15 mouse cellular contexts compared by ENCODE assay signal in genomic region chr10:89703042-89703441, GRCm38 (mm10). TPM values are rescaled to one million over a fixed set of nuclear protein-coding genes. Genes with fewer than 3 reads are reported as not detected.
DNase-seq lines count a peak whose midpoint lies in the region; ATAC-seq lines count a peak whose summit lies in the region.
"Had no signal": no experiment of that assay in that cellular context is flagged by ENCODE, and none has a peak within 500 bp of the region (broad histone marks: within the 10 kb centered on the region; RNA-seq: fewer than 3 reads in every experiment).

No protein-coding gene starts in this region.

- no peak overlapping the region for H3K27ac ChIP-seq in midbrain, embryonic 14.5 days (replicated peaks; ENCODE audit: low read depth, low read length)
- H3K27ac ChIP-seq in midbrain, embryonic 10.5 days (replicated peaks), result no peak overlapping the region
- H3K27ac ChIP-seq in embryonic facial prominence, embryonic 10.5 days (replicated peaks), result no peak overlapping the region
- H3K27ac ChIP-seq in hindbrain, embryonic 11.5 days (ENCODE audit: low read depth, low read length), result no peak overlapping the region
- H3K27ac ChIP-seq in neural tube, embryonic 15.5 days (replicated peaks), result no peak overlapping the region
- H3K27ac ChIP-seq in midbrain, embryonic 15.5 days, result no peak overlapping the region
- H3K27ac ChIP-seq: liver, embryonic 14.5 days; stomach, embryonic 15.5 days had no signal

- WGBS in midbrain, embryonic 14.5 days, result 58% methylated on average over 5 of the region's 5 CpGs
- 56% methylated on average over 5 of the region's 5 CpGs for WGBS in midbrain, embryonic 10.5 days
- WGBS in embryonic facial prominence, embryonic 10.5 days, result 50% methylated on average over 5 of the region's 5 CpGs
- 57% methylated on average over 5 of the region's 5 CpGs for WGBS in hindbrain, embryonic 11.5 days
- 61% methylated on average over 5 of the region's 5 CpGs for WGBS in neural tube, embryonic 15.5 days
- WGBS in midbrain, embryonic 15.5 days, result 53% methylated on average over 5 of the region's 5 CpGs

- H3K4me2 ChIP-seq in midbrain, embryonic 14.5 days (ENCODE audit: low read length), result no peak overlapping the region
- no peak overlapping the region for H3K4me2 ChIP-seq in hindbrain, embryonic 11.5 days (replicated peaks; ENCODE audit: low read depth, low read length)
- H3K4me2 ChIP-seq in neural tube, embryonic 15.5 days, result no peak overlapping the region
- H3K4me2 ChIP-seq in midbrain, embryonic 15.5 days, result no peak overlapping the region
- H3K4me2 ChIP-seq: heart, embryonic 11.5 days; stomach, embryonic 15.5 days had no signal

- no peak overlapping the region for H3K9ac ChIP-seq in midbrain, embryonic 14.5 days (replicated peaks; ENCODE audit: low read length)
- H3K9ac ChIP-seq in hindbrain, embryonic 11.5 days (ENCODE audit: low read depth, low read length), result no peak overlapping the region
- no peak overlapping the region for H3K9ac ChIP-seq in neural tube, embryonic 15.5 days (replicated peaks)
- no peak overlapping the region for H3K9ac ChIP-seq in midbrain, embryonic 15.5 days
- H3K9ac ChIP-seq: liver, embryonic 14.5 days; stomach, embryonic 15.5 days had no signal

- H3K4me1 ChIP-seq in midbrain, embryonic 14.5 days (ENCODE audit: control insufficient read depth, insufficient read depth, low read length), result no peaks in the 10 kb centered on the region
- H3K4me1 ChIP-seq in midbrain, embryonic 10.5 days, result no peaks in the 10 kb centered on the region
- no peaks in the 10 kb centered on the region for H3K4me1 ChIP-seq in embryonic facial prominence, embryonic 10.5 days
- no peaks in the 10 kb centered on the region for H3K4me1 ChIP-seq in hindbrain, embryonic 11.5 days (replicated peaks; ENCODE audit: control insufficient read depth, insufficient read depth, low read length)
- no peaks in the 10 kb centered on the region for H3K4me1 ChIP-seq in neural tube, embryonic 15.5 days
- no peaks in the 10 kb centered on the region for H3K4me1 ChIP-seq in midbrain, embryonic 15.5 days
- H3K4me1 ChIP-seq: stomach, embryonic 15.5 days had no signal

- H3K27me3 ChIP-seq in midbrain, embryonic 14.5 days (ENCODE audit: control insufficient read depth, insufficient read depth, low read length), result no peaks in the 10 kb centered on the region
- H3K27me3 ChIP-seq in midbrain, embryonic 10.5 days (ENCODE audit: low read depth, poor library complexity, severe bottlenecking), result no peaks in the 10 kb centered on the region
- H3K27me3 ChIP-seq in embryonic facial prominence, embryonic 10.5 days (replicated peaks; ENCODE audit: low read depth, poor library complexity, severe bottlenecking), result no peaks in the 10 kb centered on the region
- no peaks in the 10 kb centered on the region for H3K27me3 ChIP-seq in hindbrain, embryonic 11.5 days (ENCODE audit: control insufficient read depth, insufficient read depth, low read length)
- H3K27me3 ChIP-seq in neural tube, embryonic 15.5 days (replicated peaks), result no peaks in the 10 kb centered on the region
- H3K27me3 ChIP-seq in midbrain, embryonic 15.5 days (replicated peaks), result no peaks in the 10 kb centered on the region
- H3K27me3 ChIP-seq: stomach, embryonic 15.5 days had no signal

- H3K36me3 ChIP-seq in midbrain, embryonic 14.5 days (ENCODE audit: control insufficient read depth, insufficient read depth, low read length), result no peaks in the 10 kb centered on the region
- H3K36me3 ChIP-seq in midbrain, embryonic 10.5 days, result no peaks in the 10 kb centered on the region
- H3K36me3 ChIP-seq in embryonic facial prominence, embryonic 10.5 days (replicated peaks), result no peaks in the 10 kb centered on the region
- H3K36me3 ChIP-seq in hindbrain, embryonic 11.5 days (ENCODE audit: control insufficient read depth, insufficient read depth, low read length), result no peaks in the 10 kb centered on the region
- no peaks in the 10 kb centered on the region for H3K36me3 ChIP-seq in neural tube, embryonic 15.5 days
- H3K36me3 ChIP-seq in midbrain, embryonic 15.5 days (replicated peaks), result no peaks in the 10 kb centered on the region
- H3K36me3 ChIP-seq: G1E; stomach, embryonic 15.5 days had no signal

- no peak for ATAC-seq in midbrain, embryonic 14.5 days (ENCODE audit: low FRiP score, low TSS enrichment)
- ATAC-seq in hindbrain, embryonic 11.5 days (ENCODE audit: low FRiP score), result no peak
- ATAC-seq in neural tube, embryonic 15.5 days (ENCODE audit: low FRiP score), result no peak
- ATAC-seq in midbrain, embryonic 15.5 days (replicated peaks), result no peak
- ATAC-seq: hindbrain, embryonic 16.5 days had no signal

- no peak overlapping the region for H3K4me3 ChIP-seq in midbrain, embryonic 14.5 days (replicated peaks; ENCODE audit: low read depth, low read length)
- no peak overlapping the region for H3K4me3 ChIP-seq in midbrain, embryonic 10.5 days
- H3K4me3 ChIP-seq in embryonic facial prominence, embryonic 10.5 days, result no peak overlapping the region
- no peak overlapping the region for H3K4me3 ChIP-seq in hindbrain, embryonic 11.5 days (ENCODE audit: low read depth, low read length)
- no peak overlapping the region for H3K4me3 ChIP-seq in neural tube, embryonic 15.5 days (replicated peaks)
- H3K4me3 ChIP-seq in midbrain, embryonic 15.5 days, result no peak overlapping the region
- H3K4me3 ChIP-seq: stomach, embryonic 15.5 days had no signal

- peak; percentile 4 for DNase-seq in midbrain, embryonic 14.5 days
- no peak for DNase-seq in midbrain, embryonic 10.5 days (ENCODE audit: low spot score)
- peak; percentile 34 for DNase-seq in embryonic facial prominence, embryonic 10.5 days (ENCODE audit: low spot score)
- DNase-seq in lung, postnatal 25 days (ENCODE audit: low spot score), result peak; percentile 9
- peak; percentile 65 for DNase-seq in thymus, postnatal 4 days
- no peak for DNase-seq in hindbrain, embryonic 11.5 days (ENCODE audit: low spot score)
- DNase-seq: adrenal gland, adult 8-10 months; cerebellum, adult 11 months had no signal

- no peaks in the 10 kb centered on the region for H3K9me3 ChIP-seq in midbrain, embryonic 14.5 days (ENCODE audit: control insufficient read depth, low read length)
- no peaks in the 10 kb centered on the region for H3K9me3 ChIP-seq in midbrain, embryonic 10.5 days (replicated peaks)
- no peaks in the 10 kb centered on the region for H3K9me3 ChIP-seq in embryonic facial prominence, embryonic 10.5 days
- no peaks in the 10 kb centered on the region for H3K9me3 ChIP-seq in hindbrain, embryonic 11.5 days (ENCODE audit: control insufficient read depth, low read length)
- H3K9me3 ChIP-seq in neural tube, embryonic 15.5 days (replicated peaks), result no peaks in the 10 kb centered on the region
- no peaks in the 10 kb centered on the region for H3K9me3 ChIP-seq in midbrain, embryonic 15.5 days
- H3K9me3 ChIP-seq: G1E; stomach, embryonic 15.5 days had no signal

RNA-seq across cellular contexts. Expression of gene Scyl2, which starts 17.0 kb away (rescaled TPM):
- polyA plus RNA-seq in midbrain, embryonic 14.5 days (2014; fragmentation: Nextera tagmentation; extraction: Ambion mirVana), result 18.8 and 20.6 TPM in 2 replicates
- polyA plus RNA-seq in midbrain, embryonic 10.5 days (2016; fragmentation: Nextera tagmentation; extraction: Ambion mirVana), result 8.3 and 9.9 TPM in 2 replicates
- polyA plus RNA-seq in embryonic facial prominence, embryonic 10.5 days (2016; fragmentation: Nextera tagmentation; extraction: Ambion mirVana), result 9.8 and 10.5 TPM in 2 replicates
- 23.5 and 27.7 TPM in 2 replicates for polyA plus RNA-seq in hindbrain, embryonic 11.5 days (2014; fragmentation: Nextera tagmentation; extraction: Ambion mirVana)
- polyA plus RNA-seq in neural tube, embryonic 15.5 days (2015; fragmentation: Nextera tagmentation; extraction: Ambion mirVana), result 6.7 and 7.8 TPM in 2 replicates
- polyA plus RNA-seq in midbrain, embryonic 15.5 days (2015; fragmentation: Nextera tagmentation; extraction: Ambion mirVana), result 9.1 and 10.1 TPM in 2 replicates

RNA-seq across cellular contexts. Expression of gene Actr6, which starts 29.1 kb away (rescaled TPM):
- polyA plus RNA-seq in midbrain, embryonic 14.5 days (2014; fragmentation: Nextera tagmentation; extraction: Ambion mirVana), result 53.8 and 63.0 TPM in 2 replicates
- polyA plus RNA-seq in midbrain, embryonic 10.5 days (2016; fragmentation: Nextera tagmentation; extraction: Ambion mirVana), result 37.2 and 41.3 TPM in 2 replicates
- 35.7 and 36.3 TPM in 2 replicates for polyA plus RNA-seq in embryonic facial prominence, embryonic 10.5 days (2016; fragmentation: Nextera tagmentation; extraction: Ambion mirVana)
- polyA plus RNA-seq in hindbrain, embryonic 11.5 days (2014; fragmentation: Nextera tagmentation; extraction: Ambion mirVana), result 41.9 and 45.1 TPM in 2 replicates
- 58.6 and 67.6 TPM in 2 replicates for polyA plus RNA-seq in neural tube, embryonic 15.5 days (2015; fragmentation: Nextera tagmentation; extraction: Ambion mirVana)
- polyA plus RNA-seq in midbrain, embryonic 15.5 days (2015; fragmentation: Nextera tagmentation; extraction: Ambion mirVana), result 47.7 and 55.6 TPM in 2 replicates

RNA-seq across cellular contexts. Expression of gene Uhrf1bp1l, which starts 41.7 kb away (rescaled TPM):
- 31.9 and 37.9 TPM in 2 replicates for polyA plus RNA-seq in midbrain, embryonic 14.5 days (2014; fragmentation: Nextera tagmentation; extraction: Ambion mirVana)
- polyA plus RNA-seq in midbrain, embryonic 10.5 days (2016; fragmentation: Nextera tagmentation; extraction: Ambion mirVana), result 28.5 and 31.4 TPM in 2 replicates
- polyA plus RNA-seq in embryonic facial prominence, embryonic 10.5 days (2016; fragmentation: Nextera tagmentation; extraction: Ambion mirVana), result 30.1 and 33.0 TPM in 2 replicates
- 33.2 and 33.4 TPM in 2 replicates for polyA plus RNA-seq in hindbrain, embryonic 11.5 days (2014; fragmentation: Nextera tagmentation; extraction: Ambion mirVana)
- 28.9 and 29.3 TPM in 2 replicates for polyA plus RNA-seq in neural tube, embryonic 15.5 days (2015; fragmentation: Nextera tagmentation; extraction: Ambion mirVana)
- polyA plus RNA-seq in midbrain, embryonic 15.5 days (2015; fragmentation: Nextera tagmentation; extraction: Ambion mirVana), result 30.0 TPM in 2 replicates

Comparison
In these comparisons a context has a peak if more than half of its experiments do, and no peak if none do; other contexts are left out.
1. DNase-seq: peak in midbrain, embryonic 14.5 days (single experiment), embryonic facial prominence, embryonic 10.5 days (single experiment), lung, postnatal 25 days (single experiment) and thymus, postnatal 4 days (single experiment); none in midbrain, embryonic 10.5 days (single experiment) and hindbrain, embryonic 11.5 days (single experiment).